Mouse (Mus musculus) liver, adult 2 months (tissue): ENCODE results near the gene Sec14l4.
A peak's percentile ranks its signal among the peaks of the same experiment; 100 is the strongest.

Experiments used
- CTCF ChIP-seq: fragments of 200-500 bp; IDR thresholded peaks from 2 replicates; pipeline ENCODE4 v1.5.1; 2011; ENCODE audit warnings: low read depth, low read length, control low read depth
- POLR2A ChIP-seq: fragments of 200-500 bp; IDR thresholded peaks from 2 replicates; pipeline ENCODE4 v1.6.1; 2011; ENCODE audit warnings: low read length, control low read depth; ENCODE audit not compliant: insufficient read depth; ENCODE audit errors: extremely low read depth

DNA sequence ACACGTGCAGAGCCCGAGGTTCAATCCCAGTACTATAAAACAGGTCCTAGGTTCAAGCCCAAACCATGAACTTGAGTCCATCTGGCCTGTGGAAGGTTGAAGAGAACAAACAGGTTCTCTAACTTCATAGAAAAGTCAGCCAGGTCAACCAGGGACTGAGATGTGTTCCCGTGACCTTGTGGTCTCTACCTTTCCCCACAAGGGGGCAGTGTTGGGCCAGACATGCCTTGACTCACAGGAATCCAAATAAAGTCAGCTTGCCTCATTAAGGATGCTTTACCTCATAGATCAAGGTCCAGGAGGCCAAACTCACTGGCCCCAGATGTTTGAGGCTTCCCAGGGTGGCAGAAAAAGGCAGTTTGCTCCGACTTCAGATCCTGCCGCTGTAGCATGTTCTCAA, 22.3 kb downstream of the Sec14l4 start:
- TF ChIP-seq POLR2A = no peak
- TF ChIP-seq CTCF = peak; percentile 86
